Mouse (Mus musculus): ENCODE measurements around the gene Nrde2.

DNA sequence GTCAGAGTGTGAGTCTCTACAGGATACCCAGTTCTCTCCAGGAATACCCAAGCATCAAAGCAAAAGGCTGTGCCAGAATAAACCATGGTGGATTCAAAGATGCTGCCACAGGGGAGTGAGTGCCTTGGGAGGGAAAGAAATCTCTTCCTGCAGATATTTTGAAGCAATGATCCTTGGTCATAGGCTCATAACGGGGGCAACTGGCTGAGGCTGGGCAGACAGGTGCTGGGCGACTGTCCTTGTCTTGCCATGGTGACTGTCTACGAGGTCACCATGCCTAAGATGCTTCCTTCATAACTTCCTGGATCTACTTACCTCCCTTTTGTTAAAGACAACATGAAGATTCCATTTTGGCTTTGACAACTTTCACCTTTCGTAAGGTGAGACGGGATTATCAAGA, 54.9 kb downstream of the Nrde2 start:
- TF ChIP-seq GATA1 (IDR thresholded peaks at IDR 0.05; ENCODE audit: low read length) (no peak), TAL1 (IDR thresholded peaks at IDR 0.05; ENCODE audit: low read length) (no peak)

All from erythroblast, embryonic 14.5 days (primary cell).